Mouse (Mus musculus): ENCODE measurements around the gene Gnl1. TPM values are rescaled to one million over a fixed set of nuclear protein-coding genes. Genes with fewer than 3 reads are reported as not detected.
A peak's percentile ranks its signal among the peaks of the same experiment; 100 is the strongest.
"Not testable (repeated sequence)": the region's sequence is repeated elsewhere in the genome, so short reads cannot be mapped to it uniquely, and the experiment has no call there.

Gene Gnl1
- polyA plus RNA-seq, 1 experiment from 2014 or later = 50.3 TPM

- no peaks in the 10 kb centered on the region for H3K27me3 ChIP-seq
- H3K4me1 ChIP-seq = peaks cover 19% of the 10 kb centered on the region
- no peak overlapping the region for H3K9ac ChIP-seq
- WGBS = 1% methylated on average over 11 of the region's 11 CpGs
- ATAC-seq (ENCODE audit: borderline replicate concordance, extremely low read depth, low FRiP score, low TSS enrichment) = peak; percentile 55; the same call in 1 of the 2 replicates
- H3K27ac ChIP-seq = no peak overlapping the region
- H3K36me3 ChIP-seq = no peaks in the 10 kb centered on the region
- no peak overlapping the region for H3K4me2 ChIP-seq
- no peaks in the 10 kb centered on the region for H3K9me3 ChIP-seq
- no peak overlapping the region for H3K4me3 ChIP-seq
Observed at GRCm38 (mm10) chr17:35996949-35997348, 17.3 kb downstream of the Gnl1 start.

DNA sequence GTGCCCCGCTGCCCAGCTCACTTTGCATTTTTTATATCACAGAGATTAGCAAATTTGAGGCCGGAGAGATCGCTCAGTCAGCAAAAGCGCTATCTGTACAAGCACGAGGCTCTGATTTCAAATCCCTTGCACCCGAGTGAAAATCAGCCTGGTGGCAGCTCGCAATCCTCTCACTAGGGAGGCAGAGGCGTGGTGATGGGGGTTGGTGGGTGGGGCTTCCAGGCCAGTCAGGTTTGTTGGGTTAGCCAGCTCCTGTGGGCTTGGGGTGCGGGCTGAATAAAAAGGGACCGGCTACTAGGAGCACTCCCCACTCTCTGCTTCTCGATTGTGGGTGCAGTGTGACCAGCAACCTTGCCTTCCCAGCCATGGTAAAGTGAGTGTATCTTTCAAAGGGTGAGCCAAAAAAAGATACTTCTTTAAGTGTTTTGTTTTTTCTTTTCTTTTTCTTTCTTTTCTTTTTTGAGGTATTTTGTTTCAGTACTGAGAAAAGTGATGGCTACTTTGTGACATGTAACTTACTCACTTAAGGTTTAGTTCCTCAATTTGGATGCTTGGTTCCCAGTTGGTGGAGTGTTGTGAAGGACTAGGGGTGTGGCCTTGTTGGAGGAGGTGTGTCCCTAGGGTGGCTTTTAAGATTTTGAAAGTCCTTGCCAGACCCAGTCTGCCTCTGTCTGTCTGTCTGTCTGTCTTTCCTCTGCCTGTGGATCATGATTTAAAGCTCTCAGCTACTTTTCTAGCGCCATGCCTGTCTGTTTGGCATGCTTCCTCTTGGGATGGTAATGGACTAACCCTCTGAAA is 18.3 kb downstream of the Gnl1 start:
- Histone ChIP-seq H3K4me2 (no peak overlapping the region), H3K9ac (0 out of 2 replicates have a peak overlapping the region, but pooled peaks have one; percentile 4), H3K9me3 (no peaks in the 10 kb centered on the region), H3K27me3 (no peaks in the 10 kb centered on the region), H3K36me3 (no peaks in the 10 kb centered on the region), H3K4me1 (peaks cover 19% of the 10 kb centered on the region), H3K4me3 (no peak overlapping the region), H3K27ac (no peak overlapping the region)
- ATAC-seq (ENCODE audit: borderline replicate concordance, extremely low read depth, low FRiP score, low TSS enrichment) = no peak
- WGBS = 49% methylated on average over 12 of the region's 12 CpGs

DNA sequence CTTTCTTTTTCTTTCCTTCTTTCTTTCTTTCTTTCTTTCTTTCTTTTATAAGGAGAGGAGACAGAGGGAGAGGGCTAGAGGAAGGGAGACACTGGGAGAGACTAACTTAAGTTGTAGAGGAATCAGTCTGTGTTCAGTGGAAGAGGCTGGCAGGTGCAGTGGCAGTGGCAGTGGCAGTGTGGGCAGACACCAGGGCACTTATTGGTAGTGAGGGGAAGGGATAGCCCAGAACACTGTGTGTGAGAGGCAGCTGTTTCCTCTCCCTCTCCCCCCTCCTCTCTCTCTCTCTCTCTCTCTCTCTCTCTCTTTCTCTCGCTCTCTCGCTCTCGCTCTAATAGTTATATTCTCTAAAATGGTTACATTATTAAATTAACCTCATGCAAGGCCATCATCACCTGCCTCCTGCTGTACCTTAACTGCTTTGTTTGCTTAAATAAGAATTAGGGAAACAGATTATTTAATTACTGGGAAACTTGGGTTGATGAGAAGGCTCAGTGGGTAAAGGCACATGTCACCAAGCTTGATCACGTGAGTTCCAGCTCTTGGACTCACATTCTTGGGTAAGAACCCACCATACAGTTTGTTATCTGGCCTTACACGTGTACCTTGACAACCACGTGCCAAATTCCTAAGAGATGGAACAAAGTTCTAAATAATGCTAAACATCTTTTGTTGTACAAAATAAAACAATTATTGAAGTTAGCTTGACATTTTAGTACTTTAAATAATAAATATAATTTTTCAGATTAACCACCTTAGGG is 19.1 kb downstream of the Gnl1 start:
- no peak for ATAC-seq (ENCODE audit: borderline replicate concordance, extremely low read depth, low FRiP score, low TSS enrichment)
- Histone ChIP-seq H3K4me2 (no peak overlapping the region), H3K9ac (no peak overlapping the region), H3K9me3 (no peaks in the 10 kb centered on the region), H3K4me3 (no peak overlapping the region), H3K27ac (no peak overlapping the region), H3K27me3 (no peaks in the 10 kb centered on the region), H3K36me3 (no peaks in the 10 kb centered on the region), H3K4me1 (peaks cover 15% of the 10 kb centered on the region)
- WGBS = 83% methylated on average over 6 of the region's 6 CpGs

DNA sequence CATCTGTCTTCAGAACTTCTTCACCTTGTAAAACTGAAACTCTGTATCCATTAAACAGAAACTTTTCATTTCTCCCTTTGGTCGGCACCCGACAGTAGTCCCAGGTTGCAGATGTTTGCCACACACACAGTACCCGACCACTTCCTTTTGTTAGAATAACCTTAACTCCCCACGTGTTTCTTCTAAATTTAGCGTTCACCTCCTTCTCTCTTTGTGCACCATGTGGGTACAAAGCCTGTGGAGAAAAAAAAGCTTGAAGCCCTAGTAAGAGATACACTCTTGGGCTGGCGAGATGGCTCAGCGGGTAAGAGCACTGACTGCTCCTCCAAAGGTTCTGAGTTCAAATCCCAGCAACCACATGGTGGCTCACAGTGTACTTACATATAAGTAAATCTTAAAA is 19.7 kb downstream of the Gnl1 start:
- Histone ChIP-seq H3K9me3 (no peaks in the 10 kb centered on the region), H3K27me3 (no peaks in the 10 kb centered on the region), H3K9ac (no peak overlapping the region), H3K36me3 (no peaks in the 10 kb centered on the region), H3K4me3 (no peak overlapping the region), H3K4me1 (peaks cover 14% of the 10 kb centered on the region), H3K4me2 (no peak overlapping the region), H3K27ac (no peak overlapping the region)
- ATAC-seq (ENCODE audit: borderline replicate concordance, extremely low read depth, low FRiP score, low TSS enrichment) = no peak
- 78% methylated on average over 7 of the region's 7 CpGs for WGBS

- 65% methylated on average over 4 of the region's 4 CpGs for WGBS
- no peak overlapping the region for H3K4me2 ChIP-seq
- no peak overlapping the region for H3K4me3 ChIP-seq
- no peak overlapping the region for H3K9ac ChIP-seq
- no peaks in the 10 kb centered on the region for H3K36me3 ChIP-seq
- ATAC-seq (ENCODE audit: borderline replicate concordance, extremely low read depth, low FRiP score, low TSS enrichment) = no peak
- no peak overlapping the region for H3K27ac ChIP-seq
- no peaks in the 10 kb centered on the region for H3K9me3 ChIP-seq
- no peaks in the 10 kb centered on the region for H3K27me3 ChIP-seq
- peaks cover 13% of the 10 kb centered on the region for H3K4me1 ChIP-seq
Observed at GRCm38 (mm10) chr17:36000349-36000748, 20.7 kb downstream of the Gnl1 start.

DNA sequence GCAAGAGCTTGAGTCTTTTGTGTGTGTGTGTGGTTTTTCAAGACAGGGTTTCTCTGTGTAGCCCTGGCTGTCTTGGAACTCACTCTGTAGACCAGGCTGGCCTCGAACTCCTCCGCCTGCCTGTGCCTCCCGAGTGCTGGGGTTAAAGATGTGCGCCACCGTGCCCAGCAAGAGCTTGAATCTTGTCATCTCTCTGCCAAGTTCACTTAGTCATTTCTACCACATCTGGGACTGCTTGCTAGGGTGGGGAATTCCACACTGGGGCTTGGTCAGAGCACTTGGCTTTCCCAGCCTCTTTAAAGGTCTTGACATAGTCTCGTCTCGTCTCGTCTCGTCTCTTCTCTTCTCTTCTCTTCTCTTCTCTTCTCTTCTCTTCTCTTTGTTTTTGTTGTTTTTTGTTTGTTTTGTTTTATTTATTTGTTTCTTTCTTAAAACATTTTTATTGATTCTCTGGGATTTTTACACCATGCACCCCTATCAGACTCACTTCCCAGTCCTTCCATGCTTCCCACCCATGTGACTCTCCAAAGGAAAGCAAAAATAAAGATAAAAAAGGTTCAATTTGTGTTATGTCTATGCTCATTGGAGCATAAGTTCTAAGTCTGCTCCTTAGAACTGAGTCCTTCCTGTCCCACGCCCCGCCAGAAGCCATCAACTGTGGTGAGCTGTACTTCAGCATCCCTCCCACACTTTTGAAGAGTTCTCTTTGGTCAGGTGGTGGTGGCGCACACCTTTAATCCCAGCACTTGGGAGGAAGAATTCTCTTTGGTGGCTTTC is 21.7 kb downstream of the Gnl1 start:
- H3K36me3 ChIP-seq = no peaks in the 10 kb centered on the region
- H3K4me3 ChIP-seq = no peak overlapping the region
- WGBS = 88% methylated on average over 12 of the region's 12 CpGs
- H3K27me3 ChIP-seq = no peaks in the 10 kb centered on the region
- H3K9me3 ChIP-seq = no peaks in the 10 kb centered on the region
- no peak overlapping the region for H3K27ac ChIP-seq
- ATAC-seq (ENCODE audit: borderline replicate concordance, extremely low read depth, low FRiP score, low TSS enrichment) = no peak
- peaks cover 9% of the 10 kb centered on the region for H3K4me1 ChIP-seq
- no peak overlapping the region for H3K4me2 ChIP-seq
- H3K9ac ChIP-seq = no peak overlapping the region

GRCm38 (mm10) chr17:36001966-36002365 is 22.3 kb downstream of the Gnl1 start:
- no peak overlapping the region for H3K27ac ChIP-seq
- H3K4me1 ChIP-seq = peaks cover 9% of the 10 kb centered on the region
- H3K4me3 ChIP-seq = no peak overlapping the region
- no peak overlapping the region for H3K4me2 ChIP-seq
- WGBS = 94% methylated on average over 6 of the region's 6 CpGs
- H3K36me3 ChIP-seq = no peaks in the 10 kb centered on the region
- no peaks in the 10 kb centered on the region for H3K9me3 ChIP-seq
- H3K9ac ChIP-seq = no peak overlapping the region
- no peak; the same call in 1 of the 2 replicates for ATAC-seq (ENCODE audit: borderline replicate concordance, extremely low read depth, low FRiP score, low TSS enrichment)
- no peaks in the 10 kb centered on the region for H3K27me3 ChIP-seq

- H3K4me2 ChIP-seq = no peak overlapping the region
- no peak overlapping the region for H3K9ac ChIP-seq
- H3K4me1 ChIP-seq = no peaks in the 10 kb centered on the region
- no peak for ATAC-seq (ENCODE audit: borderline replicate concordance, extremely low read depth, low FRiP score, low TSS enrichment)
- no peak overlapping the region for H3K4me3 ChIP-seq
- no peaks in the 10 kb centered on the region for H3K27me3 ChIP-seq
- 91% methylated on average over 7 of the region's 7 CpGs for WGBS
- no peak overlapping the region for H3K27ac ChIP-seq
- no peaks in the 10 kb centered on the region for H3K9me3 ChIP-seq
- no peaks in the 10 kb centered on the region for H3K36me3 ChIP-seq
Observed at GRCm38 (mm10) chr17:36003331-36003730, 23.7 kb downstream of the Gnl1 start.

DNA sequence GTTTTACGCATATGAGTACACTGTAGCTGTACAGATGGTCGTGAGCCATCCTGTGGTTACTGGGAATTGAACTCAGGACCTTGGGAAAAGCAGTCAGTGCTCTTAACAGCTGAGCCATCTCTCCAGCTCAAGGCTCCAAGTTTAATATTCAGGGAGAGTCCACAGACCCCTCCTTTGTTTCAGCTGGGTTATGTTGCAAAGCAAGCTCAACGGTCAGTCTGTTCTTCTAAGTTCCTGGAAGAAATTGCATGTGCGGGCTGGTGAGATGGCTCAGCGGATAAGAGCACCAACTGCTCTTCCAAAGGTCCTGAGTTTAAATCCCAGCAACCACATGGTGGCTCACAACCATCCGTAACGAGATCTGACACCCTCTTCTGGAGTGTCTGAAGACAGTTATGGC is 24.8 kb downstream of the Gnl1 start:
- not testable (repeated sequence) for H3K9me3 ChIP-seq; H3K27ac ChIP-seq; H3K4me3 ChIP-seq; H3K4me2 ChIP-seq; H3K27me3 ChIP-seq; H3K9ac ChIP-seq; ATAC-seq (ENCODE audit: borderline replicate concordance, extremely low read depth, low FRiP score, low TSS enrichment); H3K36me3 ChIP-seq; H3K4me1 ChIP-seq
- 91% methylated on average over 7 of the region's 7 CpGs for WGBS

- no peak overlapping the region for H3K4me3 ChIP-seq
- 89% methylated on average over 5 of the region's 5 CpGs for WGBS
Observed at GRCm38 (mm10) chr17:36014977-36015376, 35.3 kb downstream of the Gnl1 start.

GRCm38 (mm10) chr17:36017046-36017445 is 37.4 kb downstream of the Gnl1 start:
- Histone ChIP-seq H3K27ac (no peak overlapping the region), H3K4me3 (no peak overlapping the region), H3K4me2 (no peak overlapping the region), H3K4me1 (no peaks in the 10 kb centered on the region), H3K9me3 (no peaks in the 10 kb centered on the region; the same call in 1 of the 2 replicates), H3K9ac (no peak overlapping the region), H3K27me3 (no peaks in the 10 kb centered on the region), H3K36me3 (peaks cover 6% of the 10 kb centered on the region)
- ATAC-seq (ENCODE audit: borderline replicate concordance, extremely low read depth, low FRiP score, low TSS enrichment) = no peak
- WGBS = 84% methylated on average over 5 of the region's 5 CpGs

More at GRCm38 (mm10) chr17:36014977-36015376, 35.3 kb downstream of the Gnl1 start:
- no peak overlapping the region for H3K27ac ChIP-seq
- H3K9ac ChIP-seq = no peak overlapping the region
- no peak; the same call in 1 of the 2 replicates for ATAC-seq (ENCODE audit: borderline replicate concordance, extremely low read depth, low FRiP score, low TSS enrichment)
- peaks cover 6% of the 10 kb centered on the region for H3K36me3 ChIP-seq
- no peaks in the 10 kb centered on the region for H3K4me1 ChIP-seq
- H3K27me3 ChIP-seq = no peaks in the 10 kb centered on the region
- no peak overlapping the region for H3K4me2 ChIP-seq
- no peaks in the 10 kb centered on the region for H3K9me3 ChIP-seq

Measured in lung, embryonic 15.5 days (tissue).